Mouse (Mus musculus) stomach, postnatal 0 days (tissue): ENCODE results near the gene Kank1.

Experiments
- CTCF ChIP-seq: IDR thresholded peaks from 2 replicates; pipeline ENCODE4 v1.5.1; 2016; ENCODE audit warnings: antibody characterized with exemption, low read depth, mild to moderate bottlenecking, moderate library complexity
- EP300 ChIP-seq: optimal IDR thresholded peaks from 2 replicates; pipeline ENCODE3; 2016; ENCODE audit warnings: antibody characterized with exemption

DNA sequence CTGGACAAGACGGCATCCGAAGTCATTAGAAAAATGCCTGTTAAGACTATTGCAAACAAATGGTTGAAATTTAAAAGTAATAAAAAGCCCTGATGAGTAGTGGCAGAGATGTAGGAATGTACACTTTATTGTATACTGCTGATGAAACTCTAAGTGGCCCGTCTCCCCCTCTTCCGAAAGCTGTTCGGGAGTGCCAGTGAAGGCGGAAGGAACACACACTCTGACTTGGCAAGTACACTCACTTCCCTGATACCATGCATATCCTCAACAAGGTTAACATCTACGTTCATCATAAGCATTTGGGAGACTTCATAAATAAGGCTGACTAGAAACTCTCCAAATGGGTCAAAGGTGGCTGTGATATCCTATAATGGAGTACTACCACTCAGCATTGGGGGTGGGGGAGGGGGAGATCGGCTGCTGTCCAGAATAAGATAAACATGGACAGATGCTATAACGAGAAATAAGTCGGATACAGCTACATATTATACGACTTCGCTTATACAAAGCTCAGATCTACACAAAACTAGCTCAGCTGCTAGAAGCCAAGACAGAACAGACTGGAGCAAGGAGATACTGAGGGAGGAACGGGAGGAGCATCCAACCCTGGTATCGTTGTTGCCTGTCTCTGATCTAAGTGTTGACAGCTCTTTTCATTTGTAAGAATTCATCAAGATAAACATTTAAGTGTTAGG is 11.2 kb downstream of the Kank1 start:
- TF ChIP-seq CTCF (no peak), EP300 (no peak)
